Mouse (Mus musculus) heart, adult 9 months (tissue): ENCODE results near the gene Zic1.

Experiments used
- DNase-seq, 2 experiments: peaks; one replicate each; pipeline ENCODE4 v3.0.0; 2022; ENCODE audit warnings: low spot score in 2 of 2

Gene Zic1

DNA sequence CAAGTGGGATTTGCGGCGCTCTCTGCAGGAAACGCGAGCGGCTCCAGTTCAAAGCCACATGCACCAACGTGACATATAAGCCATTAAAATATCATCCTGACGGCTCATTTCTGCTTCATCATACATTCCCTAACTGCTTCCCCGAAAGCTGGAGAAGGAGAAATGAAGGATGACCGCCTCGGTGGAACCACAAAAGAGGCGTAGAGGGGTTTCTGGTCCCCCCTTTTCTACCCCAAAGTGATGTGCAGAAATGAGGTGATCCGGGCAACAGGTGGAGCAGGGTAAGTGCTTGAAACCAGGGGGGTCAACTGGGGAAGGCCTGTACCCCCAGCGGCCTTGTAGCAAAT is 3.3 kb upstream of the Zic1 start:
- no peak for DNase-seq

DNA sequence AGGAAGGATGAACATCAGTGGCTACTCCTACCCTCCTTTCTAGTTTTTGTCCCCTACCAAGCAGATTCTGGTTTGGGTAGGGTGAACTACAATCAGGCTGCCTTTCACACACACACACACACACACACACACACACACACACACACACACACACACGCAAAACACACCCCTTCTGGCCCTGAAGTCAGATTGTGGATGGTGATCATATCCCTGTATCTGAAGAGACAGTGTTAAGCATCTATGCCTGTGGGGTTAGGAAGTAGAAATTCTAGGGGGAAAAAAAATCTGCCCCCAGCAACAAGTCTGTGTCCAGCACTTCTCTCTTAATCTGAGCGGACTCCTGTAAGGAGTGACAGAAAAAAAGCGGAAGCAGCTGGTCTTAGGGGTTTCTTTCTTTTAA is 2.5 kb upstream of the Zic1 start:
- no peak for DNase-seq

DNA sequence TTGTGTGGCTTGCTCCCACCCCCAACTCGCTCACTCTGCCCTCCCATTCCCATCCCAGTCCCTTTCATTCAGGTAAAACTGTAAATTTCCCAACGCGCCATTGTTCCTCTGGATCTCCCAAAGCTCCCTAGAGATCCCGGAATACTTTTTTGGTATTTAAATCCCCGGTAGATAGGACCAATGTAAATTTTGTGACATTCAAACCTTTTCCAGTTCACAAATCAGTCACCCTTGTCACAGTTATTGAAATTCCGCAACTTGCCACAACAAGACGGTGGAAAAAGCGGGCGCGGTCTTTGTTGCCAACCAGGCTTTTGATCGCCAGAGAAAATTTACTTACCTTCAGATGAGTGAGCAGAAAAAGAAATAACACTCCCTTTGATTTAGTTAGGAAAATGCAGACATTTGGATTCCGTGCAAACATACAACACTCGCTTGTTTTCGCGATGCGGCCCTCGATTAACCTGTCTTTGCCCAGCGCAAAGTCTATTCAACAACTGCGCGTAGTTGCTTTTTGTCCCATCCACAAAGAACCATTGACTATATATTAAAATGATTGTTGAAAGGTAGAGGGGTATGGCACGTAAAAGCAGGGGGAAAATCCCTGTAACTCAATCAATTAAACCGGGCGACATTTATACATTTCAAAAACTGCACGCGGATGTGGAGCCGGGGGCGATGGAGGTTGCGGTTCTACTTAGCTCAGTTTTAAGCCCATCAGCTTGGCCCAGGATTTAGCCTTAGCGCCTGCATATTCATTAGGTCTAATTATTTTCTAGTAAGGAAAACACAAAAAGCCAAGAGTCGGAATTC is 1.6 kb upstream of the Zic1 start:
- DNase-seq = no peak

DNA sequence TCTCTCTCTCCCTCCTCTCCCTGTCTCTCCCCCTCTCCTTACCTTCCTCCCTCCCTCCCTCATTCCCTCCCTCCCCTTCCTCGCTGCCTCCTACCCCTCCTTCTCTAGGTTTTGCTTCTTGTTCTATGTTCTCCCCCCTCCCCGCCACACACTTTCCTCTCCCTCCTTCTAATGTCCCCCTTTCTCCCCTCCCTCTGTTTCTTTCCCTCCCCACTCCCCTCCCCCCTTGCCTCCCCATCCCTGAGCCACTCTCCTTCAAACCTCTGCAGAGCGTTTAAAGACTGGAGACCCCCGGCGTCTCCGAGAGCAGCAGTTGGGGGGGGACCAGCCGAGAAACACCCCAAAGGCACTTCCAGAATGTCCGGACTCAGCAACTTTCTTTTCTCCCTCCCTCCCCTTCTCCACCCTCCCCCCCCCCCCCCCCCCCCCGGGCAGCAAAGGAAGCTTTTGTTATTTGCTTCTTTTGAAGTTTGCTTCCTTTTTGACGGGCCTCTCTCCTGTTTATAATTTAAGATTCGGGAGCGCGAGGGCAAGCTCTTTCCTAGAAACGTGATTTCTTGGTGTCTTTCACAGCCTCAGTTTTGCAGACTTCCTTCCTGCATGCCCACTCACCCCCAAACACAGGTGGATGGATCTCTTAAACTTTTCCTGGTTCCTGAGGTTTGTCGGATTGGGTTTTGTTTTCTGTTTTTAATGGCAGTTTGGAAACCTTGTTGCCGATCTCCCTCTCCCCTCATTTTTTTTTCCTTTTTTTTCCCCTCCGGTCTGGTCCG is 802 bp upstream of the Zic1 start:
- DNase-seq = no peak

DNA sequence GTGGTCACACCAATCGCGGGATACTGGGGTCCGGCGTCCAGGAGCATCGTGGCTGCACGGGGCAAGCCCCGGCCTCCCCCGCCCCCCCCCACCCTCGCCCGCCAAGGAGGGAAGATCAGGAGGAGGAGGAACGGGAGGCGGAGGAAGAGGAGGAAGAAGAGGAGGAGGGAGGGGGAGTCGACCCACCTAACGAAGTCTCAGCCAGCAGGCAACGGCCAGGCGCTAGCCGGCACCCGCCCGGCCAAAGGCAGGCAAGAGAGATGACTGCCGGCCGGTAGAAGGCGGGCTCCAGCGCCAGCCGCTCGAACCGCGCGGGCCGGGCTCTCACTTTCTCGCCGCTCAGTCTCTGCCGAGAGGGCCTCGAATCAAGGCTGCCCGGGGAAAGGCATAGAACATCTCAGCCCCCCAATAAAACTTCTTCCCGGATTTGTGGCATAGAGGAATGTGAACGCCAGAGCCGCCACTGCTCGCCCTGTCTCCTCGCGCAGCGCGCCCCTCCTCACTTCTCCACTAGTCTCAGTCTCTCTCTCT is 574 bp downstream of the Zic1 start:
- no peak for DNase-seq

DNA sequence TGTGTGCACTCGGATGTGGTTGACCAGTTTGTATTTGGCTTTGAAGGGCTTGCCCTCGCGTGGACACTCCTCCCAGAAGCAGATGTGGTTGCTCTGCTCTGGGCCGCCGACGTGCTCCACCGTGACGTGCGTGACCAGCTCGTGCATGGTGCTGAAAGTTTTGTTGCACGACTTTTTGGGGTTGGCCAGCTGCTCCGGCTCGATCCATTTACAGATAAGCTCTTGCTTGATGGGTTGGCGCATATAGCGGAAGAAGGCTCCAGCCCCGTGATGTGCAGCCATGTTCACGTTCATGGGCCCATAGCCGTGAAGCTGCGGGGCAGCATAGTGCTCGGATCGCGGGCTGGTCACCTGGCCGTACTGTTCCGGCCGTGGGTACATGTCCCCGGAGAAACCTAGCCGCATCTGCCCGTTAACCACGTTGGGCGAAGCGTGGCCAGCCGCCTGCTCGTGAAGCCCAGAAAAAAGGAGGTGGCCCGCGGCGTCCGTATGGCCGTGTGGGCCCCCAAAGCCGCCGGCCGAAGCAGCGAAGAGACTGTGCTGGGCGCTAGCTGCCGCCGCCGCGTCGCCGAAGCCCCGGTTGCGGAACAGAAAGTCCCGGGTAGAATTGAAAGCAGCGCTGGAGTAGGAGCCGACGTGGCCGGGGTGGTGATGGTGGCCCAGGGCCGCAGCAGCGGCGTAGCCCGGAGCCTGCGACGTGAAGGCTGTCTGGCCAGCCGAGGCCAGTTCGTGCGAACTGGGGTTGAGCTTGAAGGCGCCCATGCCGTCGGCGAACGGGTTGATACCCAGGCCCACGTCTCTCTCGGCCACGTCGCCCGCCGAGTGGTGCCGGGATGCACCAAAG is 1.3 kb downstream of the Zic1 start:
- no peak for DNase-seq

DNA sequence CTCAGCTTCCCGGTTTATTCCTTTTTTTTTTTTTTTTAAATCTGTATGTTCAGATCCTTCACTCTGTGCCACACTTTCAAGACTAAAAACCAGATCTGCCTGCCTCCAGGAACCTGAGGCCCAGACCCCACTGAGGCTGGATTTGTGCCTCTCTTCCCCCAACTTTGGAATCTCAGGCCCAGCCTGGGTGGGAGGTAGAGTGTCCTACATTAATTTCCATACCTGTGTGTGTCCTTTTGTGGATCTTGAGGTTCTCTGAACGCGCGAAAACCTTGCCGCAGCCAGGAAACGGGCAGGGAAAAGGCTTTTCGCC is 1.8 kb downstream of the Zic1 start:
- DNase-seq = no peak

DNA sequence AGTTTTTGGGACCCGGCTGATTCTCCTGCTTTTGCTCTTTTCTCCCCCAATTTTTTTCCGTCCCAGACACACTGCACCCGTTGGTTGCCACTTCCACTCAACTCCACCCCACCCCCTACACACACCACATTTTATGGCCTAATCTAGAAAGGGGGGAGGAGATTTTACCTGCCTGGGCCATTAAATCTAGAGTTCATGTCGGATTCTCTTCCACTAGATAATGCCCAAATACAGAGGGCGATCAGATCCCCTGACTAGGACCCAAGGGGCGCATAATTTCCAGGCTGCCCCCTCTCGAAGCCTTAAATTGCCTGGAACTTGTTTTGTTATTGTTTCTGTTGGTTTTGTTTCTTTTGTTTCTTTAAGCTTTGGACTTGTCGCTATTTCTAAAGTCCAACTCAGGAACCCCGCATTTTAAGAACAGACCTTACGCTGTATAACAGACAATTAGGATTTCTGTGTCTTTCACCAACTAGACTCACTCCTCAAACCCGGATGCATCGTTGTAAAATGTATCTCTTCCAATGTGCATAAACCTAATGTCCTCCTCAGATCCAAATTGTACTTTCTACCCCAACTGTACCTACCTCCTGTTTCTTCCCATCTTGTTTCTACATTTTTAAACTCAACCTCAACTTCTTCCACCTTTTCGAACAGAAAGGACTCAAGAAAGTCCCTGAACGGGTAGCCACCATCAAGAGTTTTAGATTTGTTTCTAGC is 2.4 kb downstream of the Zic1 start:
- no peak for DNase-seq

DNA sequence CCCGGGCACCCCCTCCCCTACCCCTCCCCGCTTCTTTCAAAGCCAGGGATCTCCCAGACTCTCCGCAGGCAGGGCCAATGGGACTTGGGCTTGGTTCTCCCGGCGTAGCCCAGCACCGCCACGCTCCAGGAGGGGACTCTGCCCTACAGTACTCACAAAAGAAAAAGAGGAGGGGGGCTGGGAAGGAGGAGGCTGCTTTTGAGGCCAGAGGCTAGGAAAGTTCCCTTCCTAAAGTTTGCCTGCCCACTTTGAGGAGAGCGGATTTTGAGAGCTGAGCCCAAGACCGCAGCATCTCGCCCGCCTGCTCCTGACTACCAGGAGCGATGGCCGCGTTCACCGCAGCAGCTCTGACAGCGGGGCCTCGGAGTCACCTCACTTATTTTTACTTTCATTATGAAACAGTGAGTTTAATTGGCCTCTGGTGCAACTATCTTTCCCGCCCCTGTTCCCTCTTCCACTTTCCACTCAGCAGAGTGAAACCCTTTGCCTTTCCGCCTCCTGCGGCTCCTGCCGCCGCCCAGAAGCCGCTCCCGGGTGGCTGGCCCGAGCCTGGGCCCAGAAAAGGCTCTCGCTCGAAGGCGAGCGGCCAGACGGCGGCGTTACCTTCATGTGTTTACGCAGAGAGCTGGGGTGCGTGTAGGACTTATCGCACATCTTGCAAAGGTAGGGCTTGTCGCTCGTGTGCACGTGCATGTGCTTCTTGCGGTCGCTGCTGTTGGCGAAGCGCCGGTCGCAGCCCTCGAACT is 3.6 kb downstream of the Zic1 start, which contains the start of gene Zic4:
Gene Zic4, plus strand, starts transcription at position 558 of the 746 bp plus-strand sequence.
- DNase-seq = no peak

DNA sequence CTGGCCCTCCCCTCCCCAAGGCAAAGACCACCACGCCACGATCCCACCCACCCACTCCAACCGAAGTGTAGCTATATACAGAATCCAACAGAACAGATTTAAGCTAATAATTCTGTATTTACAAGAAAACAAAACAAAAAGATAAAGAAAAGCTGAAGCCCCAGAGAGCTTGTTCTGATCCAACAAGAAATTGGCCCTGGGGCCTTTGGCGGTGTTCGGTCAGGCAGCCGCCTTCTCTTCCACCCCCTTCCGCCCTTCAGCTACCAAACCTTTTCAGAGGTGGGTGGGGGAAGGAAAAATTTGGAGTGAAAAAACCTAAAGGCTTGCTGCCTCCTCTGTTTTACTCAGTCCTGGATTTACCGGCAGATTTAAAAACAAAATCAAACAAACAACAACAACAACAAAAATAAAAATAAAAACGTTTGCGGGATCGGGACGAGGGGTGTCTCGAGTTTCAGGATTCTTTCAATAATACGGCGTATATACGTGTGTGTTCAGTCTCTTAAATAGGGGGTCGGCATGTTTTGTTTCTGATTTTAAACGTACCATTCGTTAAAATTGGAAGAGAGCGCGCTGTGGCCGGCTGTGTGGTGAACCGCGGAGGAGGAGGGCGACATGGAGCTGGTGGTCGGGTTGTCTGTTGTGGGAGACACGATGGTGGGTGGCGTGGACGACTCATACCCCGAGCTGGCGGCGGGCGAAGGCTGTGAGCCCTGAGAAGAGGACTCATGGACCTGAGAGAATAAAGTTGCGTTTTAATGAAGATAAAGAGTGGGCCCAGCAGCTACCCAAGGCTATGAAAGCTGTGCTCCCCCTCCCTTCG is 4.4 kb downstream of the Zic1 start:
- no peak for DNase-seq

DNA sequence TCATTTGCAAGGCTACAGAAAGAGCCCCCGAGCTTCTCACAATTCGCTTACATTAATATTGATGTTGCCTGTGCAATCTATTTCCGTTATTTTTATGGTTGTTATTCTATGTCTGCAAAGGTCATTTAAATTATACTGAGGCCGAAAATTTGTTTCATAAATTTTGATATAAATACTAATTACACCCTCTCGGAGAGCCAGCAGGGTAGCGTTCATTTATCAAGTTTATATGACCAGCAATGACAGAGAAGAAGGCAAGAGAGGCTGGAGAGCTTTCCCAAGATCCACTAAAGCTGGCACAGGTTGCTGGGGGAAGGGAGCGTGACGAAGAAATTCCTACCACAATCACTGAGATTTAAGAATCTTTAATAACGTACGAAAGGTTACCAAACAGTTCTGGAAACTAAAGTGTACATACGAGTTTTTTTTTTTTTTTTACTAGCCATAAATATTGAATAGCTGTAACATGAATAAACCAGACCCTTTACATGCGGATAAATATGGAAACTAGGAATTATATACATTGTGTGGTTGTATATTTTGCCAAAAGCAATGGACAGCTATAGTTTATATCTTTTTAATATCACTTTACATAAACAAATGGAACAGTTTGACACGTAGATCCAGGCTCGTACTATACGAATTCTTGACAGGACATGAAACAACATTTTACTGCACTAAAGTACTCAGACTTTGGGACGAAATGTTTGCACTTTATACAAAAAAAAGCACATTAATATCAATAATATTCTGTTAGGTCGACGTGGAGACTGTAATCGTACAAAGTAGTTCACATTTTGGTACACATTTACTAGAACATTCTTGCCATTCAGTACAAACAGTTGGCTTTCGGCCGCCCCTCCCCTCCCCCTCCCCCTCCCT is 5.2 kb downstream of the Zic1 start:
- no peak for DNase-seq

DNA sequence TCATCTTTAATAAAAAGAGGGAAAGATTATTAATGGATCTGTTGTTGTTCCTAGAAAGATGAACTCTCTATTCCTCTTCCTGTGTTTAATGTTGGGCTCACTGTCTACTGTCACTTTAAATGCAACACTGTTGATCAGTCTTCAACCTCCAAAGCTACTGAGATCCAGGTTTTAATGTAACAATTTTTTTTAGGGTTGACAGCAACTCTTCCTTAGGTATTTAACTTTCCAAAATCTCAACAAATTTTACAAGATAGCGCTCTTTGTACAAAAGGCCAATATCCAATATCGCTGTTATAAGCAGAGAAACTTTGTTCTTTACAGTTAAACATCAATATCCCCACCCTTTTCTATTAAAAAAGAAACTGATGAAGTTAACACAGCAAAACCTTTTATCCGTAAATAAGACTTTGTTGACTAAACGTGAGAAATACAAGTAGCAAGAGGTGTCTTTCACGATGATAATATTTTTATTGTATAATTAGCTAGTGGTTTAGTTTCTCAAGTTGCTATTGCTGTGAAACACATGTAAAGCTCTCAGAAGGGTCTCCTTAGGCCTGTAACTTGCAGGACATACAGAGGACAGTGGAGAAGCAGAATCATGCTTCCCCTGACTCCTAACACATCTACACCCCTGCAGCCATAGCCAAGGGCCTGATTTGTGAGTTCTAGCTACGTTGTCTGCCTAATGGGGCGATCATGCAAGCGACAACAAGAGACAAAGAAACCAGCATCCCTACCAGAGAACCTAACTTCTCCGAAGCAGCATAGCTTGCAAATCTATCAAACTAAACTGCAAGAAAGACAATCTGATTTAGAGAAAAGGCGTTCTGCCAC is 6.5 kb downstream of the Zic1 start:
- no peak for DNase-seq

DNA sequence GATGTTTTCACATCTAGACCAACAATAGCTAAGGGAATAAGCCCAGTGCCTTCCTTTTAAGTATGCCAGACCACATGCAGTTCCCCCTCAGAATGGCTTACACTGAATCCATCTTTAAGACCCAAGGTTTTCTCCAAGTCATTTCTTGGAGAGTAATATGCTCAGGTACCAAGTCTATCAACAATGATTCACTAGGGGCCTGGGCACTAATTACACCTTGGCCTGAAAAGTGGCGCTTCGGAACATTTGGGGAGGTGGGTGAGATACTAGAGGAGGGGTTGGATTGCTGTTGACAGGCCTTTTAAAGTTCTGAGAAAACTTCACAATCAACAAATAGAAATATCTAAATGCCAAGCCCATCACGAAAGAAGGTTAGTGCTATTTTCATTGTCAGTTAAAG is 8.3 kb downstream of the Zic1 start:
- DNase-seq = no peak

DNA sequence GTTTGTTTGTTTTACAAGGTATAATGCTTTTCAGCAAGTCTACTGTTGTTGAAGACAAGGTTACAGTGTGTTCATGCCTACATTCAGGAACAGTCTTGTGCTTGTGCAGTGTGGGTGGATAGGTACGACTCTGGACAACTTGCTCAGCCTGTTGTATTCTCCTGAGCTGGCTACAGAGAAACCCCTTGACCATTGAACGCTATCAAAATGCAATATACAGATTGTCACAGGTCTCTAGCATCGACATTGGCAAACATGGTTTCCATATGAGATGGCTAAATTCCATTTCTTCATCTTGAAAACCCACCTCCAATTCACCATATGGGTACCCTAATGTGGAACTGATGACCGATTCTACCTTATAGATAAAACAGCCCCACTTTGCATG is 9.3 kb downstream of the Zic1 start:
- no peak for DNase-seq

DNA sequence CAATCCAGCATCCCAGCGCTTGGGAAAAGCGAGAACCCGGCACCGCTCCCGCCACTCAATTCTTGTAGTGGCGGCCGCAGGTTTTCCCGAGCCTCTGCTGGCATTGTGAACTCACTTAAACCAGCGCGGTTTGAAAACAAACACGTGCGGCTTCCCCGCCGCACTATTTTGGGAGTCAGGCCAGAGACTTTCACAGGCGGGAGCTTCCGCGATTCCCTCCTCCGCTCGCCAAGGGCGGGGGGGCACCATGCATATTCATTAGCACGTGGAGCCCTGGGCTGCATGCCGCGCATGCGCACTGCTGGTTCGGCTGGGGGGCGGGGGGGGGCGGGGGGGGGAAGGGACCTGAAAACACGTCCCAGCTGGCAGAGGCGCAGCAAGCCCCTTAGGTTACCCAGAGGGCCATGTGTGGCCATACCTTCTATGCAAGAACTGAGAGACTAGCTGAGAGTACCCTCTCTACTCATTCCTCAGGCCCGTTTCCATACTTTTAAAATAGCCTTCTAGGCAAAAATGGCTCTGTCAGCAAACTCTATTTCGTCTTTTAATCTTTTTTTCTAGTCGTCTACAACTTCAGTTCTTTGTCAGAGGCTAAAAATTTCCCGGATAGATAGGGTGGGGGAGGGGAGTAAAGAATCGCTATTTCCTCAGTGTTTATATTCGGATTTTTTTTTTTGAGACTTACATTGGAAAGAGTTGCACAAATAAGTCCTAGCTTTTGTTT is 9.8 kb downstream of the Zic1 start:
- no peak for DNase-seq

DNA sequence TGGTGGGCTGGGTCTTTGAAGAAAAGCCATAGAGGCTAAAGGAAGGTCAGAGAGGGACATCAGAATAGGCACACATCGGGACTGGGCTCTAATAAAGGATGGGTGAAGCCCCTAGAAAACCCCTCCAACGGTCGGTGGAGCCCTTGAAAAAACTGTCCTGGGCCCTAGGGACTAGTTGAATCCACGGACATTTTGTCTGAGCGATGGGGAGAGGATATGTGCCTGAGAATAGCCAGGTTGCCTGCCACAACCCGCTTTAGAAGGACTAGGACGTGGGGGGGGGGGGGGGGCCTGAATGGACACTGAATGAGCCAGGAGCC is 10.4 kb downstream of the Zic1 start:
- DNase-seq = no peak

DNA sequence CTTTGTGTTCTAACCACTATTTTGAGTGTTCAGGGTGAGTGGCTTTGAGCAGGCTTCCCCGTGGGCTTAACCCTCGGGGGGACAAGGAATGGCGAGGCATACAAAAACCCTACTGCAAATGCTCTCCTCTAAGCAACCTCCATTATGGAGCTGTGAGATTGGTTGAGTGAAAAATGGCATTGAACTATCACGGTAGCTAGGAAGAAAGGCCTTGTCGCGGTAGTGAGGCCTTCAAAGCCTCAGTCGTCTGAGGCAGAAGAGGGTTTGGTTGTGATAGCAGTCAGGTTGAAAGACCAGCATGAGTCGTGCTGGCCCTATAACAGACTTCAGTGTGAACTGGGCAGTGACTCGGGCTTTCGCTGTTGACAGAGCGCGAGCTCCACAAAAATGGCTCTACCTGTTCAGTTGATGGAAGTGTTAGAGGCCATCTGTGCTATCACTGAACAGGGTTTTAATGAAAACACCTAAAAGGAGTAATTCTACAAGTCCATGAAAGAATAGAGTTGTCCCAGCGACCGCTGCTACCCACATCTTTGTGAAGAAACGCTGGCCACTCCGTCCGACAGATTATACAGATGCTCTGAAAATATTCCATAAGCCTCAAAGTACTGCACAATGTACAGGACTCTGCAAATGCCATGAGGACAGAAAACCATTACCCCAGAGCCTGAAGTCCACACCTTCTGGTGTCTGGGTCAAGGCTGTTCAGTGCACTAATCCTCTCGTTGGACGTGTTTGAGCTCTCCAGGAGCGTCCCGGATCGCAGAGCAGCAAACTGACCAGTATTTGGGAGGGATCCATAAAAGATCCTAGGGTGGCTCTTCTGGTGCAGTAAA is 11.0 kb downstream of the Zic1 start:
- no peak for DNase-seq
